Mouse (Mus musculus) midbrain, embryonic 14.5 days (tissue): ENCODE data around the gene Bcor. TPM values are rescaled to one million over a fixed set of nuclear protein-coding genes. Genes with fewer than 3 reads are reported as not detected.

Experiments
- ATAC-seq: fragments of 200-750 bp; cut with Nextera tagmentation; 2 replicates; pipeline ENCODE4 v1.8.0; 2017; ENCODE audit warnings: moderate number of reproducible peaks, moderate library complexity; ENCODE audit not compliant: low FRiP score, low TSS enrichment
- DNase-seq: peaks from one replicate; pipeline ENCODE4 v3.0.0-alpha.2; 2015
- H3K27ac ChIP-seq: fragments of 300-500 bp; sonication (generic); replicated peaks from 2 replicates; pipeline ENCODE4 v1.5.1; 2014; ENCODE audit warnings: mild to moderate bottlenecking, low read depth, low read length, moderate library complexity
- H3K27me3 ChIP-seq: fragments of 300-500 bp; sonication (generic); 2 replicates; pipeline ENCODE4 v1.6.1; 2014; ENCODE audit warnings: low read length, control low read depth, mixed read lengths; ENCODE audit not compliant: control insufficient read depth, insufficient read depth
- H3K36me3 ChIP-seq: fragments of 300-500 bp; sonication (generic); 2 replicates; pipeline ENCODE4 v1.6.1; 2014; ENCODE audit warnings: low read length, control low read depth; ENCODE audit not compliant: control insufficient read depth, insufficient read depth
- H3K4me1 ChIP-seq: fragments of 300-500 bp; sonication (generic); 2 replicates; pipeline ENCODE4 v1.6.1; 2014; ENCODE audit warnings: mild to moderate bottlenecking, antibody characterized with exemption, low read length, control low read depth; ENCODE audit not compliant: control insufficient read depth, insufficient read depth
- H3K4me2 ChIP-seq: fragments of 300-500 bp; sonication (generic); 2 replicates; pipeline ENCODE4 v1.6.1; 2014; ENCODE audit warnings: mild to moderate bottlenecking, low read length, moderate library complexity
- H3K4me3 ChIP-seq: fragments of 300-500 bp; sonication (generic); replicated peaks from 2 replicates; pipeline ENCODE4 v1.5.1; 2014; ENCODE audit warnings: low read depth, low read length
- H3K9ac ChIP-seq: fragments of 300-500 bp; sonication (generic); replicated peaks from 2 replicates; pipeline ENCODE4 v1.6.1; 2014; ENCODE audit warnings: mild to moderate bottlenecking, low read length, moderate library complexity
- H3K9me3 ChIP-seq: fragments of 300-500 bp; sonication (generic); 2 replicates; pipeline ENCODE4 v1.6.1; 2016; ENCODE audit warnings: low read length, control low read depth, mixed read lengths; ENCODE audit not compliant: control insufficient read depth
- WGBS: fragments of 180-500 bp; shearing (Covaris S2); extraction: QIAGEN DNeasy Blood & Tissue Kit; methylation state at CpG from one replicate; pipeline ENCODE4 v1.1.7; 2014; 5-methylcytosine and 5-hydroxymethylcytosine counted together
- polyA plus RNA-seq: library from polyadenylated mRNA; unstranded; fragments of >200 nt; fragmentation: Nextera tagmentation; extraction: Ambion mirVana; gene quantifications from 2 replicates; pipeline ENCODE4 v1.2.1, GENCODE M21; 2014

Gene Bcor
- polyA plus RNA-seq, 1 experiment from 2014 or later, result 26.6 TPM

DNA sequence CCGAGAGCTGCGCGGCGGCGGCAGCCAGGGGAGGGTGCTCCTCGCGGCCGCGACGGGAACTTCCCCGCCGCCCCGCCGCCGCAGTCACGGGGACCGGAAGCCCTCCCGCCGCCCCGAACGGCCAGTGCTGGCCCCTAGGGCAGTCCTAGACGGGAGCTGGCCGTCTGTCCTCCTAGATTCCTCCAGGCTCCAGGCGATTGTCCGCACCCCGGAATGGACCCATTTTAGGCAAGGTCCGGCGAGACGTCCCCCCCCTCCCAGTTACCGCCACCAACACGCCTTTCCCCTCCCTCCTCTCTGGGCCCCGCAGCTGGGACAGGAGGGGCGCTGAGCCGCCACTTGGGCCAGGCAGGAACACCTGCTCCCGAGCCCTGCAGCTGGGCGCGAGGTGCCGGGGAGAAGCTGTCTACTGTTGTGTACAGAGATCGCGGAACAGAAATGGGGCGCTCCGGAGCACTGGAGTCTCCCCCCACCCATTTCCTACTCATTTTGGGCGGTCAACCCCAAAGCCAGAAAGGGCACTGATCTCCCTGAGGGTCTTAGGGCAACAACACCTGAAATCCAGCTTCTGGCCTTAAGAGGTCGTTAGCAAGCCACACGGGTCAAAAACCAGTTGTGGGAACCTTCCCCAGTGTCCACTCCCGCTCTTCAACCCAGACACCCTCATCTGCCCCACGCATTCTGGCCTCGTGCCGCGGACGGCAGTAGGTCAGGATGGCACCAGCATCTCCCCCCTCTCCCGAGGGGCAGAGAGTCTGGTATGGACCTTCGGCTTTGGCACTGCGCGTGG lies 72.4 kb downstream of the Bcor start:
- peak overlapping the region; percentile 83 for H3K4me2 ChIP-seq
- DNase-seq (peak; percentile 55), ATAC-seq (no peak; the same call in 1 of the 2 replicates)
- peaks cover 24% of the 10 kb centered on the region for H3K27me3 ChIP-seq
- 4% methylated on average over 42 of the region's 55 CpGs for WGBS
- peaks cover 21% of the 10 kb centered on the region; the same call in 1 of the 2 replicates for H3K4me1 ChIP-seq
- no peaks in the 10 kb centered on the region for H3K9me3 ChIP-seq
- H3K27ac ChIP-seq, result peak overlapping the region; percentile 93
- H3K4me3 ChIP-seq, result peak overlapping the region; percentile 44
- no peaks in the 10 kb centered on the region for H3K36me3 ChIP-seq
- peak overlapping the region; percentile 63 for H3K9ac ChIP-seq

DNA sequence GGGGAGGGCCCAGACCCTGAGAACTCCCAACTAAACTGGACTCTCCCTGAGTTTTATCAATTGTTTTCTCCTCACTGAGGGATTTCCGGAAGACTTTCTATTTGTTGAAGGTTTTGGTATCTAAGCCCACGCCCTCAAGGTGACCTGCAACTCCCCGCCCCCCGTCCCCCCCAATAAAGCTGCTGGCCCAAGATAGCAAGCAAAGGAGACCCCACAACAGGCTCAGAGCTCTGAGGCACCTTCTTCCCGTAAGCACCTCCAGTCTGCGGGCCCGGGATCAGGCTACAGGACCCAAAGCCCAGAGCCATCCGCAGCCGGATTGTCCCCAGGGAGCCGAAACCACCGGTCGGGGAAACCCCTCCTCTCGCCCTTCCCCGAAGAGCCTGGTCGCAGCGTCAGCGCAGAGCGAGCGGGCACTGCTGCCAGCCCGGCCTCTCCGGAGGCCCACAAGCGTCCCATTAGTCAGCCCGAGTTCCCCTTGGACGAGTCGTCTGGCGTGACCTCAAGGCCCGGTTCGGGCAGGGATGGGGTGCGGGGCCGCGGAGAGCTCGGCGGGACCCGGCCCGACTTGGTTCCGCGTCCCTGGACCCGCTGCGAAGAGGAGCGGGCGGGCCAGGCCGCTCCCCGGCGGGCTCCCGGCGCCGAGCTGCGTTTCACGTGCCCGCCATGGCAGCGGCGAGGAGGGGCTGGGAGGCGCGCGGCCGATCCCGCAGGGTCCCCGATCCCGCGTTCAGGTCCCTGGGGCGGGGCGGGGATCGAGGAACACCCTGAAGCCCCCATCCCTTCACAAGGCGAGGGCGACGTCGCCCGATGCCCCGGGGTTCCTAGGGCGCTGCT lies 73.3 kb downstream of the Bcor start:
- Histone ChIP-seq H3K36me3 (no peaks in the 10 kb centered on the region), H3K27me3 (peaks cover 25% of the 10 kb centered on the region), H3K4me1 (peaks cover 21% of the 10 kb centered on the region; the same call in 1 of the 2 replicates), H3K9ac (peak overlapping the region; percentile 63), H3K4me3 (peak overlapping the region; percentile 44), H3K27ac (peak overlapping the region; percentile 93), H3K9me3 (no peaks in the 10 kb centered on the region), H3K4me2 (peak overlapping the region; percentile 83)
- 3% methylated on average over 64 of the region's 70 CpGs for WGBS
- DNase-seq (peak; percentile 71), ATAC-seq (no peak)

GRCm38 (mm10) chrX:12085949-12086348 lies 74.2 kb downstream of the Bcor start:
- H3K27me3 ChIP-seq, result peaks cover 27% of the 10 kb centered on the region
- 21% methylated on average over 10 of the region's 10 CpGs for WGBS
- H3K36me3 ChIP-seq, result no peaks in the 10 kb centered on the region
- no peak overlapping the region for H3K27ac ChIP-seq
- H3K4me2 ChIP-seq, result peak overlapping the region; percentile 83; the same call in 1 of the 2 replicates
- H3K4me3 ChIP-seq, result no peak overlapping the region
- H3K9me3 ChIP-seq, result no peaks in the 10 kb centered on the region
- no peak overlapping the region for H3K9ac ChIP-seq
- ATAC-seq (no peak), DNase-seq (no peak)
- H3K4me1 ChIP-seq, result peaks cover 21% of the 10 kb centered on the region

DNA sequence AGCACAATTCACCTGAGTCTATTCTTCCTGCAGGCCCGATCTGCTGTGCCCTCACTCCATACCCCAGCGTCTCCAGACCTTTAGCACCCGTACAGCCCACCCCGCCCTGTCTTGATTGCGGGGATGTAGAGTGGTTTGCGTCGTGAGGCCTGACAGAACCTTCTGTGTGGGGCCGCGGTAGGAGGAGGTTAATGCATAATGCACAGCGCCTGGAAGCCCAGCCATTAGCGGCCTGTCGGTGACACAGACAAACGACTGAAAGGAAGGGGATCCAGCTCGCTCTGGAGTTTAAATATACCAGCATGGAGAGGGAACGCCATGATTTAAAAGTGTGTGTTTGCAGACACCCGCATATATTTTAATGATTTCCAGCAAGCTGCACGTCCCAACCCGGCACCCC lies 74.9 kb downstream of the Bcor start:
- Histone ChIP-seq H3K9ac (no peak overlapping the region), H3K9me3 (no peaks in the 10 kb centered on the region), H3K4me2 (no peak overlapping the region), H3K27me3 (peaks cover 26% of the 10 kb centered on the region), H3K27ac (no peak overlapping the region), H3K4me3 (no peak overlapping the region), H3K36me3 (no peaks in the 10 kb centered on the region), H3K4me1 (peaks cover 19% of the 10 kb centered on the region)
- no peak for ATAC-seq
- no peak for DNase-seq
- WGBS, result 12% methylated on average over 18 of the region's 18 CpGs

DNA sequence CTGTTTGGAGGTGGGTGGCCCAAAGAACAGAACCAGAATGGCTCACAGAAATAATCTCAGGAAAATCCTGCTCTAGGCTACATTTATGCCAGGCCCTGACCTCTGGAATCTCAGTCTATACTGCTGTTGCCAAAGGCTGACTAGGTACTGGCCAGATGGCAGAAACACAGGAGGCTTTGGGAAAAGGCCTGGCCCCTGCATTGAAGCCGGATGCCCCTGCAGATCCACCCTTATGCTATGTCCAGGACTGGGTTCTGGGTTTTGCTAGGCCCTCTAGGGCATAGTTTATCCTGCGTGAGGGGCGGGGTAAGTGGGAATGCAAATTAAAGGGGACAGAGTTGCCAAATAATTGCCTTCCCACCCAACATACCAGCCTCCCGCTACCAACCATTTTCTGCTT lies 75.5 kb downstream of the Bcor start:
- no peak overlapping the region for H3K9ac ChIP-seq
- H3K9me3 ChIP-seq, result no peaks in the 10 kb centered on the region
- H3K36me3 ChIP-seq, result no peaks in the 10 kb centered on the region
- H3K4me1 ChIP-seq, result peaks cover 14% of the 10 kb centered on the region
- H3K4me3 ChIP-seq, result no peak overlapping the region
- no peak overlapping the region for H3K27ac ChIP-seq
- WGBS, result 31% methylated on average over 4 of the region's 4 CpGs
- ATAC-seq (no peak), DNase-seq (no peak)
- H3K4me2 ChIP-seq, result no peak overlapping the region
- peaks cover 21% of the 10 kb centered on the region for H3K27me3 ChIP-seq

- Histone ChIP-seq H3K4me1 (peaks cover 7% of the 10 kb centered on the region), H3K9me3 (no peaks in the 10 kb centered on the region), H3K4me3 (no peak overlapping the region), H3K9ac (no peak overlapping the region), H3K27me3 (peaks cover 21% of the 10 kb centered on the region), H3K27ac (no peak overlapping the region), H3K36me3 (no peaks in the 10 kb centered on the region), H3K4me2 (no peak overlapping the region)
- ATAC-seq (no peak), DNase-seq (no peak)
- WGBS, result 25% methylated on average over 10 of the region's 10 CpGs
These were observed 76.5 kb downstream of the Bcor start for GRCm38 (mm10) chrX:12083631-12084030.

DNA sequence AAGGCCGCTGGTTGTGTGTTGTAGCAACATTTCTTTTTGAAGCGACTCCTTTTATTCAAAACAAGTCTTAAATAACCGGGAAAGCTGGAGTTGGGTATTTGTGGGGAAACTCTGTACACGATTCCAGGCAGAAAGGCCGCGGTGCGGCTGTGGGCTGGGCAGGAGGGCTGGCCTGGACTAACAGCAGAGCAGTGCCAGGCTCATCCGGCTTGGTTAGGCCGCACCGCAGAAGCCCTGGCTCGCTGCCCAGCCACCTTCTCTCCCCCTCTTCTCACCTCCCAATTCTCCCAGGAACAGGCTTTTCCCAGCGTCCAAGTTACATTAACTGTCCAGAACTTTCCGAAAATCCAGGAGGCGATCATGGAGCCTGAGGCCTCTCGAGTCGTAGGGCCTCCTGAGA lies 77.4 kb downstream of the Bcor start:
- peaks cover 20% of the 10 kb centered on the region for H3K27me3 ChIP-seq
- no peaks in the 10 kb centered on the region for H3K9me3 ChIP-seq
- H3K4me2 ChIP-seq, result no peak overlapping the region
- H3K36me3 ChIP-seq, result no peaks in the 10 kb centered on the region
- H3K9ac ChIP-seq, result no peak overlapping the region
- no peak overlapping the region for H3K4me3 ChIP-seq
- no peak overlapping the region for H3K27ac ChIP-seq
- DNase-seq, result peak; percentile 53
- no peak for ATAC-seq
- 15% methylated on average over 16 of the region's 16 CpGs for WGBS
- H3K4me1 ChIP-seq, result peaks cover 7% of the 10 kb centered on the region

DNA sequence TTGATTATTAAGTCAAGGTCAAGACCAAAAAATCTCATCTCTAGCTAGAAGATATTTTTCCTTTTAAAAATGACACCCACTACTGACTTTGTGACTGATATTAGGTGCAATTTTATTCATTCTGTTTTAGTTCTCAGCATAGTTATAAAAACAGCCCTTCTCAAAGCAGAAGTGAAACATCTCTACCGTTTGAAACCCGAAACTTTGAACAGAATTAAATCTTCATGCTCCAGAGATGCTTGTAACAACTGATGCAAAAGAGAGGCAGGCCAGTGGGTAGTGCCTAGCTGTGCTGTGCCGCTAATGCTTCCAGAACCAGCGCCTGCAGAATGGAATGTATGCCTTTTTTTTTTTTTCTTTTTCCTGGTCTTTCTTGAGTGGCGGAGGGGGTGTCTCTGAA lies 78.0 kb downstream of the Bcor start:
- DNase-seq (no peak), ATAC-seq (no peak)
- Histone ChIP-seq H3K4me2 (no peak overlapping the region), H3K27ac (no peak overlapping the region), H3K9ac (no peak overlapping the region), H3K4me1 (peaks cover 7% of the 10 kb centered on the region), H3K36me3 (no peaks in the 10 kb centered on the region), H3K9me3 (no peaks in the 10 kb centered on the region), H3K27me3 (peaks cover 16% of the 10 kb centered on the region), H3K4me3 (no peak overlapping the region)
- 39% methylated on average over 5 of the region's 5 CpGs for WGBS
